Mouse (Mus musculus) stomach, postnatal 0 days (tissue): ENCODE data around the gene Slc1a4.

Experiments
- CTCF ChIP-seq: IDR thresholded peaks from 2 replicates; pipeline ENCODE4 v1.5.1; 2016; ENCODE audit warnings: antibody characterized with exemption, low read depth, mild to moderate bottlenecking, moderate library complexity
- EP300 ChIP-seq: optimal IDR thresholded peaks from 2 replicates; pipeline ENCODE3; 2016; ENCODE audit warnings: antibody characterized with exemption

- TF ChIP-seq CTCF (no peak), EP300 (no peak)
These were observed 18.9 kb downstream of the Slc1a4 start for GRCm38 (mm10) chr11:20313576-20313975.
